Mouse (Mus musculus) cerebellum, adult 2 months (tissue): ENCODE results near the gene Dnah10.

Experiments used
- CTCF ChIP-seq: fragments of 200-500 bp; IDR thresholded peaks from 2 replicates; pipeline ENCODE4 v1.5.1; 2011; ENCODE audit warnings: low read depth, mild to moderate bottlenecking, control low read depth, low read length, moderate library complexity, borderline replicate concordance; ENCODE audit not compliant: insufficient read depth
- POLR2A ChIP-seq: fragments of 200-500 bp; IDR thresholded peaks from 2 replicates; pipeline ENCODE4 v1.6.1; 2011; ENCODE audit warnings: low read length, control low read depth, borderline replicate concordance; ENCODE audit not compliant: insufficient read depth

- no peak for TF ChIP-seq CTCF
- no peak for TF ChIP-seq POLR2A
Measured at GRCm38 (mm10) chr5:124781696-124782095, 56.8 kb downstream of the Dnah10 start.
